Mouse (Mus musculus): Measurements from ENCODE around the gene Nlgn1.

Nlgn1 gene

DNA sequence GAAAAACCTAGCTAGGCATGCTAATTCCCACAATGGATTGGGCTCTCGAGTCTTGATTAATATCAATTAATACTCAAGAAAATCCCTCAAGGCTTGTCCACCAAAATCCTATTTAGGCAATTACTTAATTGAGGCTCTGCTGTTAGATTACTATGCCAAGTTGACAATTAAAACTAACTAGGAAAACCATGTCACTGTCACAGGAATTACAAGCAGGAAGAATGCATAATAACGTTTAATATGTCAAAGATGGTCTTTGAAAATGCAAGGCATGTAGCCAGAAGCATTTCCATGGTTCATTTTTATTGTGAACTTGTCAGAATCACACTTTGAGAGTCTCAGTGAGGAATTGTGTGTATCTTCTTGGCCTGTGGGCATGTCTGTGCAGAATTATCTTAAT is 289.3 kb downstream of the Nlgn1 start:
- DNase-seq, result no peak

DNA sequence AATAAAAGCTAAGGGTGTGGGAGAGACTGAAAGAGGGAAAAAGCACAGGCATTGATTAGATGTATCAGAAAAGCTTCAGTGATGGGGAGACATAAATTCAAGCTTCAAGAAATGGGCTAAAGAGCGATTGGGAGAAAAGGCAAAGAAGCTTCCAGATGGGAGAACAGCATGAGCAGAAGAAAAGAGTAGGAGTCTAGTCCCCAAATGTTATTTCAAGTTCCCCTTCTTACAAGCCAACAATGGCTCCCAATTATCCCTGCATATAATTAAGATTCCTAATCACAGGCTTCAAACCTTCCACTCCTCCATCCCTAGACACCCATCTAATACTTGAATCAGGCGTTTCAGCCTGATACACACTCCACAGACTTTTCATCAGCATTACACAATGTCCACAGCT is 292.6 kb downstream of the Nlgn1 start:
- no peak for DNase-seq

DNA sequence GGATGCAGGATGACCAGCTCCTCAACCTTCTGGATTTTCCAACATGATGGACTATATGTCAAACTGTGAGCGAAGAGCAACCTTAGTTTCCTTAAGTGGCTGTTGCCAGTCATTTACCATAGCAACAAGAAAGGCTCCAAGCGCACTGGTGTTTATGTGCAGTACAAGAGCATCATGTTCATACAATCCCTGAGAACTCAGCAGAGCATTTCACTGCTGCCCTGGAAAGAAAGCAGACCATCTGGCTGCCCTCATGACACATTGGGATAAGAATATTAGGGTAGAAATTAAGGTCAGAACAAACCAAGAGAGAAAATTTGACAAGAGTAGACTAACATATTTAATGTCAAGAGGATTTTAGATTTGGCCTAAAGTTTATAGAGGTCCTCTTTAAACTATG is 306.2 kb downstream of the Nlgn1 start:
- no peak for DNase-seq

DNA sequence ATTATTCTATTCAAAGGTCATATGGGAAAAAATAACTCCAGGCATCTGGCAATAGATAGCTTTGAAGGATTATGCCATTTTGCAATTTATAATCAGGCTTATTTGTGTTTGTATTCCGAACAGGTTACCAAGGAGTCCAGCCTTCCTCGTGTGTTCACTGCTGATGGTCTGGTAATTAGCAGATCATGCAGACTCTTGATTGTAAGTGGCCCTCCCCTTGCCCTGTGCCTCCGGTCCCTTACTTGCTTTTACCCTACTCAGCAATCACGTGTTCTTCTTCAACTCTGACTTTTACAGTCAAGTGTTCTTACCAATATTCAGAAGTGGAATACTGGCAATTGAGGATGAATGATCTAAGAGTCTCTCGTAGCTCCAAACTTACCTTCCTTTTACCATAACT is 309.0 kb downstream of the Nlgn1 start:
- DNase-seq, result no peak

DNA sequence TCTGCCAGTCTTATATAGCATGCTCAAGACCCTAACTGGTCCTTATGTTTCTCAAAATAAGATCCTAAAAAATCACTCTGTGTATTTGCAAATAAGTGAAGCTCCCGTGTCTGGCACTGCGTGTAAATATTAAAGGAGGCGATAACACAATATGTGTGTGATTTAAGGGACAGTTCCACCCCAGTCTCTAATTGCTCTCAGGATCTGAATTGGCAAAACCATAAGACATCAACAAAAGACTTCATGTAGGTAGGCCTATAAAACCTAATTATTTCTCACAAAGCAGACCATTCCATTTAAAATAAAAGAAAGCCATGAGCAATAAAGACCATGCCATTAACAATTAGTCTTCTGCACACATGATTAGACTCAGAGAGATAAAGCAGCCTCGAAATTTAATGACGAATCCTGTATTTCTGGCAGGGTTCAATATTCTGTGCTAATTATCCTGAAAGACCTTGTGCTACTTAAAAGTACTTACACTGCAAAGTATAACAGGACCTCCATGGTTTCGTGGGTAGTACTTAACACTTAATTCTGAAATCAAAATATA is 310.6 kb downstream of the Nlgn1 start:
- DNase-seq, result no peak

DNA sequence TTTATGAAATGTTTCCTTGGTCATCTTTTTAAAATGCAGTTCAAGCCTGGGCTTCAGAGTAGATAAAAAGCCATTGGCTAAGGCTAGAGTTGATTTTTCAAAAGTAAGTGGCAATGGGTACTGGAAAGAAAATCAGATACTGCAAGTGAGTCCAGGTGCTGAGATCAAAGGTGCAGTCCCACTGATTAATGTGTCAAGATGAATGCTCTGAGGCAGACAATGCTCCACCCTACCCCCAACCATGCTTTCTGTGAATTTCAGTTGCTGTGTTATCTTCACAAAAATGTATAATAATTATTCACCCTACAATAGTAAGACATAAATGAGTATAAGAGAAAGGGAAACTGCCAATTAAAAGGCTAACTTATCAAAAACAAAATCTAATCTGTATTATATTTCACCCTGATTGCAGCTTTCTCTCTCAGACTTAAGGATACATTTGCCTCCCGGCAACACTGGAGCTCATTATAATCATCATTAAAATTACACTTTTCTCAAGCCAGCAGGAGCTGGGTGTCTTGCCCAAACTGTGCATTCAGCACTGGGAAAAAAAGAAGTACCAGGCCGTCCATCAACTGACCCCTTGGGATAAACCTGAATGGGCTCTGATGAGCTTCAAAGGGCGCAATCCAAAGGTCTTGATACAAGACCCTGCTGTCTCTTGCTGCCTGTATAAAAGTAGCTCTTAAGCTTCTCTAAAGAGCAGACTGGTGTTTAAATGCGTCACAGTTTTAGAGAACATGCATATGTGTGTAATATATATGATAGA is 320.8 kb downstream of the Nlgn1 start:
- DNase-seq, result no peak

DNA sequence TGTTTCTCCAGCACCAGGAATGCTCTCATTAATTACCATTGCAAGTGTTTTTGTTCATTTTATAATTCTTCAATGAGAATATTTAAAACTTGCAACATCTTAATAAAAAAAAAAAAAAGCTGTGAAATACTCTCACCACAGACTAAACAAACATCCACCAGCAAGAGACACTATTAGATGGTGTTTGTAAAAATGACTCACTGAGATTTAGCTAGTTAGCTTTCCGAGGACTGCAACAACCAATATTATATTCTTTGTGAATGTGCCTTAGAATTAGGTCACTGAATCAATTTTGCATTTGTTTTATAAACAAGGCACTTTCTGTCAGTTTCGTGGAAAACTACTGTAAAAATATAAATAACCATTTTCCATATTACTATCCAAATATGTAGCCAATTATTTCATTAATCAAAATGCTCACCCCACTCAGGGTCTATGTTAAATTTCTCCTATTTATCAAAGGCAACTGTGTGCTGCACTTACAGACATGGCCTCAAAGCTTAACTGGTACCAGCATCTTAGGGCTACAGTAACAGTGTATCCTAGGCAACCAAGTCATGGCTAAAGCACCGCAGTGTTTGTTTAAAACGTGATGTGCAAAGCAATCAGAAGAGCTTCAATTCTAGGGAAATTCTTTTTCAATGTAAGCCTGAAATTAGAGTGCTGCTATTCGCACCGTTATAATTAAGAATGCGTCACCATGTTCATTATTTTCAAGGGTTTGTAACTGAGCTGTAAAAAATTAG is 329.2 kb downstream of the Nlgn1 start:
- no peak for DNase-seq

DNA sequence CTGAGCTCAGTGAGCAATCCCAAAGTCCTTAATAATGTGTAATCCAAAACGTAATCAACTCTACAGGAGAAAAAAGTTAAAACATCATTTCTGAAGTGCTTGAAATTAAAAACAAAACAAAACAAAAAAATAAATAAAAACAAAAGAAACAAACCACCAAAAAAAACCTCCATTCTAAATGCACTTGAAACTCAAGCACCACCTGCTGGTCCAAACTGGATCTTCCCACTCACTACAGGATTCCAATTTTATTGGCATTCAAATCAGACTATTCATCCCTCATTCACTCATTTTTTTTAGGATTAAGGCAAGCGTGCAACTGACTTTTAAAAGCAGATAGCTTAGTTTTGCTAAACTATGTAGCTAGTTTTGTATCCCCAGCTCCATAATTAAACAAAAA is 329.9 kb downstream of the Nlgn1 start:
- DNase-seq, result peak; percentile 11 to 15

DNA sequence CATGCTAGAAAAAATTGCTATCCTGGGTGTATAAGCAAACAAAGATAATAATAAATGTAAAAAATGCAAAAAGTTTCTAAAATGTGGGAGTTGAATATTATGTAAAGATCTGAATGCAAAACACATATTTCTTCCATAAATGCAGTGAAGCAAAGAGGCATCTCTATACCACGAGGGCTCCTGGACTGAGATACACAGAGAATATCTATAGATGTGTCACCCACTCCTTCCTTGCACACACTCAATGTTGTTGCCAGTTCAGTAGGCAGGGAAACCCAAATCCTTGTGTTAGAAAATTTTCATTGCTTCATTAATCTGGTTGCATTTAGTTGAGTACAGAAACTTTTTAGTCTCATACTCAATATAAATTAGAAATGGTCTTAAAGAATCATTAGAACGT is 364.7 kb downstream of the Nlgn1 start:
- DNase-seq, result no peak

DNA sequence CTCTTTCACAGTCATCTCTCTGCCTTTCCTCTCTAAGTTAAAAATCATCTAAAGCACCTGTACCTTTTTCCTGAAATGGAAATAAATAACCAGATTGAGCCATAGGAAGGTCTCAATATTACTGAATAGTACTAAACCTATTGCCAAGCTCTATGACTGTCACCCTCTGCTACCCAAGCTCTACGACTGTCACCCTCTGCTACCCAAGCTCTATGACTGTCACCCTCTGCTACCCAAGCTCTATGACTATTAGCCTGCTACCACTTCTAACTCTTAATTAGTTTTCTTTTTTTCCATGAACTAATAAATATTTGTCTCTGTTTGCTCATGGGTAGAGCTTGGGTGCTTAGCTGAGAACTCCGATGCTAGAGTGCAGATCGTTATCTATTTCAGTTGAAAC is 368.0 kb downstream of the Nlgn1 start:
- no peak for DNase-seq

DNA sequence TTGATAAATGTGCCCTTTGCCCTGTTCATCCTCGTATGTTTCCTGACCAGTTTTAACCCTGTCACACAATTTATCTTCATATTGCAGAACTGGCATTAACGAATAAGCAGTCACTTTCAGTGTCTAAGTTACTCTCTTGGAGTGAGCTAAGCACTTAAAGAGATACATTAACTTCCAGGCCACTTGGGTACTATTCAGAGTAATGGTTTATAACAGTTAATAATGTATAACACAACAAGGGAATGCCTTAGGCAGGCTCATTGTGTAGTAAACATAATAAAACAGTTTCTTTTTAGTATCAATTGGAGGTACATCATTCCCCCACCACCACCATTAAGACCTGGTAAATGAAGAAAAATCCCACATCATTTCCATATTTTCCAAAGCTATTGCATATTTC is 368.7 kb downstream of the Nlgn1 start:
- DNase-seq, result no peak

DNA sequence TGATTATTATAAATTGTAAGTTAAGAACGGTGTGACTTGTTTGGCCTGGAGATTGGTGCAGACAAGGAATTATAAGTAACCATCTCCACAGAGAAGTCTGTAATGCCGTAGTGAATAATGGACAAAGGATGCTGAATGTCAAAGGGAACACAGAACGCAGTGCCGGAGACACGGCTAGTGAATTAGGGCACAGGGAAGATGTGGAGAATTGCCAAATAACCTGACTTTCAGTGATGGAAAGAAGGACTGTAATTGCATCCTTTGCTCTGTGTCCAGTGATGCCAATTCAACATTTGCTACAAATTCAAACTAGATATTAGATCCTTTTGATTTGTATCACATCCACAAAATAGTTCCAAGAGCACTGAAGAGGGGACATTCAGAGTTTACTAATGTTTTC is 415.7 kb downstream of the Nlgn1 start:
- DNase-seq, result no peak

DNA sequence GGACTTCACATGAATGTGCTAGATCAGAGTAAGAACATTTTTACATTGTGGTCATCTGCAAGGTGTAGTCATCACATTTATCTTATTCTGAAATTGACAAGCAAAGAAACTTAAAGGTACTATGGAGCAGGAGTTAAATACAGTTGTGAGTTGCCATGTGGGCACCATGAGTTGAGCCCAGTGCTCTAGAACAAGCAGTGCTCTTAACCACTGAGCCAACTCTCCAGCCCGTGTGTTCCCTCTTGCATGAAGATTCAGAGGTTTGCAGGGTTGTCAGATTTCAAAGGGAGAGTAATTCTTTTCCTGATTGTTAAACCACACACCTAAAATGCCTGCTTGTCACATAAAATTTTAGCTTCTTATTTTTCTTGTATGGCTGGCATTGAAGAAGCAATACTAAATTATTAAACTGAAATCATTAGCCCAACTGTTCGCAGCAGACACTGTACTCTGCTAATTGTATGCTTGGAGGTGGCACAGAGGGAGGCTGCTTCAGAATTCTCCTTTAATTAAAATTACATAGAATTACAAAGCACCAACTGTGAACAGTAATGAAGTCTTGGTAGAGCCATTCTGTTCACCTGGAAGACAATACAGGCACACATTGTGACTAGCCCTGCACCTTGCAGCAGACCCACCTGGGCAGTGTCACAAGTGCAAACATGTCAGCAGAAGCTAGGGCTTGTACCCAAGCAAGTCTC is 417.7 kb downstream of the Nlgn1 start:
- no peak for DNase-seq

DNA sequence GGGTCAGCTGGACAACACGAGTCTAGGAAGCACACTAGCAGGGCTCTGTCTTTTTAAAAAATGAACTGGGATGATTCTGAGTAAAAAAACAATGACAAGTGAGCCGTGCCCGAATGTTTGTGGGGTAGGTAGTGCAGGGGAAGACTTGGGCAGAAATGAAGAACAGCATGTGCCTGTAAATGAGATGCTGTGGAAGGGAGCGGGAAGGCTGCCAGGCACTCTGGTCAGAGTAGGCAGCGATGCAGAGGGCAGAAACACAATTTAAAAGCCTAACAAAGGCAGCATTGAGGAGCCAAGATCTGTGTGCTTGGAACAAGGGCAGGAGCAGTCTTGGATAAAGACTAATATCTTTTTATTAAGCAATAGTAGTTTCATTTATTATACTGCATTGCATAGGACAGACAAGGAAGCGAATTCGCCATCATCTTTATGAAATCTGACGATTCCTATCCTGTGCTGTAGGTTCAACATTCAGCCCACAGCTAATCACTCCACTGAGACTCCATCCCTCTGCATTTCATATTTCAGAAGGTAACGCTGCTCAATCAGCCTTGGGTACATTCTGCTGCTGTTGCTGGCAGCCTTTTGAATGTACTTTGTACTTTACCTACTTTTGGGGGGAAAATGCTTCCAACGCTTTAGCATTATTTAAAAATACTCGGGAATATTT is 429.0 kb downstream of the Nlgn1 start:
- DNase-seq, result no peak

DNA sequence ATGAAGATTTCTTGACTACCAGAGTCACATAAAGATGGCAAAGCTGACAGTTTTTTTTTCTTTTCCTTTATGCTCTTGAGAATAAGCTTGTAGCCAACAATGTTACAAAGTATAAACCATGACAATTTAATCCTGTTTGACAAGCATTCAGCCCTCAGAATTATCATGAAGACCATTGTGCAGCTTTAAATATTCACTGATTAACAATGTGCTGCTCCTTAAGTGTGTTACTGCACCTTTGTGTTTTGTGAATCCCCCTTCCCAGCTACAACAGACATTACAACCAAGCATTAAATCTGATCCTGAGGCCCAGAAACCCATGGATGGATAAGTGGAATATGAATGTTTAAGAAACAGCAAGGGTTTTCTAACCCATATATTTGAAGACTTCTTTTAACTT is 434.8 kb downstream of the Nlgn1 start:
- no peak for DNase-seq

DNA sequence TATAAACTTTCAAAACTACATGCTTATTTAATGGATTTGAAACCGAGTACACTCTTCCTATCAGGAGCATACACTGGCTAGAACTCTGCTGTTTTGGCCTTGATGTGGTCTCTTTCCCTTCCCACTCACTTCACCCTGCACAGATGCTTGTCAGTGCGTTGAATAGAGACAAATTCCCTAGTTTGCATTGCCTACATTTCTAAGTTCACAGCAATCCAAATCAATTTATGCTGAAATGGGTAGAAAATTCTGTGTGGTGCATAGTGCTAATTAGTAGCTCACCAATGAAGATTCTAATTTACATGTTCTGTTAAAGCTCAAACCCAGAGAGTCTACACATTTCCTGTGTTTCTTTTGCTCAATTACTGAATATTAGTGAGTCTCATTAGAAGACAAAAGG is 447.5 kb downstream of the Nlgn1 start:
- no peak for DNase-seq

DNA sequence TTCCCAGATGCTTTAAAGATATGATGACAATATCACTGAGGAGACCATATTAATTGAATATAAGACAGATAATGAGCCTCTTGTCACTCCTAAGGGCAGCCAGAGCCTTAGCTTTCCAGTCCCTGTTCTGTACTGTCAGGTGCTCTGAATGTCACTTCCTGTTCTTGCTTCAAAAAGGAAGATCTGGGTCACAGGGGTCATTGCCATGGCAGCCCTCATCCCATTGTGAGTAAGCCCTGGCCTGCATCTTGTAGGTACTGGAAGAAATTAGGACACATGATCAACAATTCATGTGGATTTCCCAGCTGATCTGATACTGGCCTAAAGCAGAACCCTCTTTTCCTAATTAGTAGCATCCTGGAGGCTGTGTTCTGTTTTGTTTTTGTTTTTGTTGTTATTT is 463.1 kb downstream of the Nlgn1 start:
- peak; percentile 9 to 11 for DNase-seq

DNA sequence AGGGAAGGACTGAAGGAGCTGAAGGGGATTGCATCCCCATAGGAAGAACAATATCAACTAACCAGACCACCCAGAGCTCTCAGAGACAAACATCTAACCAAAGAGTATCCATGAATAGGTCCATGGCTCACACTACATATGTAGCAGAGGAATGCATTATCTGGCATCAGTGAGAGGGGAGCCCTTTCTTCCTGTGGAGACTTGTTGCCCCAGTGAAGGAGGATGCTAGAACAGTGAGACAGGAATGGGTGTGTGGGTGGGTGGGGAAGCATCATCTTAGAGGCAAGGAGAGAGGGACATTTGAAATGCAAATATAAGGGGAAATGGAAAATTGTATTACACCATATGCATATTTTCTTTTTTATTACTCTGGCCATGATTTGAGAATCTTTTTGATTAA is 473.9 kb downstream of the Nlgn1 start:
- DNase-seq, result no peak

DNA sequence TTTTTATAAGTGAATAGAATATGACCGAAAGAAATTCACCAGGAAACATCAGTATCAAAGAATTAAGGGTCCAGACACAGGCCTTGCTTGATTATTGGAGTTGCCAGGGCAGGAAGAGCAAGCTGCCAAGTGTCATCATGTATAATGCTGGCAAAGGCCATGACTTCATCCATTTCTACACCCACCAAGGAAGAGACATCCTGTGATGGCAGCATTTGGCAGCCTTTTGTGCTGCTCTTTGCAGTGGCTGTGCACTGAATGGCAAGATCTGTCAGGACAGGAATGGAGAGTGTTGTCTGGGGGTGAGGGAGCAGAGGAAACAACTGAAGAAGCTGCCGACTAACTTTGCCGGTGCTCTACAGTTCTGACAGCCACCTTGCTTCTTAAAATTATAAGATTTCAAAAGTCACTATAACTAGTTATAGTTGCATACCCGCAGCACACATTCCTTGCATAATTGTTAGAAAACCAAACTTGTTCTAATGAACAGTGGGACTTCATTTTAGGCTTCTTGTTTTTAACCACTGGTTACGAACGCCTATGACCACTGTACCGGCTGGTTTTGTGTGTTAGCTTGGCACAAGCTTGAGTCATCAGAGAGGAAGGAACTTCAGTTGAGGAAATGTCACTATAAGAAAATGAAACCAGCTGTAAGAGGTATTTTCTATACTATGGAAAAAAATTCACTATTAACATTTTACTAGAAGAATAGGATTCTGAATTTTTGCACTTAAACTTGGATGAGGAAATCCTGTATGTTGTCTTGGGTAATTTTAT is 487.4 kb downstream of the Nlgn1 start:
- DNase-seq, result peak in 1 of 2 experiments; percentile 2

DNA sequence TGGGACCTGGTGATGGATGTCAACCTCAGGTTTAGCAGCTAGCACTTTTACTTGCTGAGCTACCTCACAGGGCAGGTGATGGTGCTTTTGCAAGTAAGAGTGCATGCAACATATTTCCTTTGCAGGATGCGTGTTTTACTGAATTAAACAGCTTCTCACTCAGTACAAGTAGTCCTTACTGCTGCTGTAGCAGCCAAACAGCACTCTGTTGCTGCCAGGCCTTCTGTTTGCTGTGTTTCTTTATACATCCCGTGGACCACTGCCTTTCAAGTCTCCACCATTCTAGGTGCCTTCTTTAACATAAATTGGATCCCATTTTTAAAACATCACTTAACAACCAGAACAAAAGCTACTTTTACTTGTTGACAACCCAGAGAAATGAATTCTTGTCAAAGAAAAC is 502.0 kb downstream of the Nlgn1 start:
- DNase-seq, result no peak

DNA sequence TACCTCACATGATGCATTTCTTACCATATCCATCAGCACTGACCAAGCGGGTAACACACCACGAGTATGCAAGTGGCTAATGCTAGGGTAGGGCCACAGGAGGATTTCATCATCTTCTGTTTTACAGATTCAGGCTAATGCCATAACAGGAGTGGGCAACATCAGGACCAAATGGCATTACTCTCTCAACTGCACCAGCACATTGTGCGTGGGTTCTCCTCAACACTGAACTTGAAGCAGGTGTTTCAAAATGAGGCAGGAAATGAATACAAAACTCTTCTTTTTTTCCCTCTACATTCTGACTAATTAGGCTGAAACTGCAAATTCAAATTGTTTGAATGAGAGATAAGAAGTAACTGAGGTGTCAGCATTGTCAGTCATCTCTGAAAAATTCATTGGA is 518.9 kb downstream of the Nlgn1 start:
- no peak for DNase-seq

DNA sequence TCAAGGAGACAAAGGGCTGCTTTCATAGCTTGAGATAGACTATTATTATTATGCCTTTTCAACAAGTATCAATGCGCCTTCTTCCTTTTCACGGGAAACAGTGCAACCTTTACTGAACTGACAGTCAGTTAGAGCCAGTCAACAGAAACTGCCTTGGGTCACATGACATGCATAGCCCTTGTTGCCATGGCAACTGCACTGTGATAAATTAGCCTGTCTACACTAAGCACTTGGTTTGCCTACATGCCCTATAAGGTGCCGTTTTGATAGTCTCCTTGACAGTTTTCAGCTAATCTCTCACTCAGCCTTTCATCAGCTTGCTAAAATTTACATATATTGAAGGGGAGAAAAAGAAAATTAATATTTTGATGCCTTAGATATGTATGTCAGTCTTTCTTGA is 524.7 kb downstream of the Nlgn1 start:
- peak in 1 of 2 experiments; percentile 6 for DNase-seq

All from kidney, postnatal 4 days (tissue).